Mouse (Mus musculus) midbrain, embryonic 10.5 days (tissue): ENCODE measurements around the gene A230072I06Rik. TPM values are rescaled to one million over a fixed set of nuclear protein-coding genes. Genes with fewer than 3 reads are reported as not detected.
A peak's percentile ranks its signal among the peaks of the same experiment; 100 is the strongest.

Experiments used
- DNase-seq: peaks from one replicate; pipeline ENCODE4 v3.0.0-alpha.2; 2017; ENCODE audit warnings: low spot score
- H3K27ac ChIP-seq: fragments of 300-500 bp; sonication (generic); replicated peaks from 2 replicates; pipeline ENCODE4 v1.5.1; 2016; ENCODE audit warnings: mild to moderate bottlenecking
- H3K27me3 ChIP-seq: fragments of 300-500 bp; sonication (generic); 2 replicates; pipeline ENCODE4 v1.6.1; 2016; ENCODE audit warnings: low read depth, mild to moderate bottlenecking; ENCODE audit not compliant: poor library complexity, severe bottlenecking
- H3K36me3 ChIP-seq: fragments of 300-500 bp; sonication (generic); 2 replicates; pipeline ENCODE4 v1.6.1; 2016; ENCODE audit warnings: mild to moderate bottlenecking, moderate library complexity
- H3K4me1 ChIP-seq: fragments of 300-500 bp; sonication (generic); 2 replicates; pipeline ENCODE4 v1.6.1; 2016
- H3K4me3 ChIP-seq: fragments of 300-500 bp; sonication (generic); 2 replicates; pipeline ENCODE4 v1.5.1; 2016; ENCODE audit warnings: mild to moderate bottlenecking, moderate library complexity
- H3K9me3 ChIP-seq: fragments of 300-500 bp; sonication (generic); replicated peaks from 2 replicates; pipeline ENCODE4 v1.6.1; 2016; ENCODE audit warnings: mild to moderate bottlenecking
- WGBS: fragments of 180-500 bp; shearing (Covaris S2); methylation state at CpG from one replicate; pipeline ENCODE4 v1.1.7; 2016; 5-methylcytosine and 5-hydroxymethylcytosine counted together
- polyA plus RNA-seq: library from polyadenylated mRNA; unstranded; fragments of >200 nt; fragmentation: Nextera tagmentation; extraction: Ambion mirVana; gene quantifications from 2 replicates; pipeline ENCODE4 v1.2.1, GENCODE M21; 2016

Gene A230072I06Rik
- polyA plus RNA-seq, 1 experiment from 2014 or later = not detected

DNA sequence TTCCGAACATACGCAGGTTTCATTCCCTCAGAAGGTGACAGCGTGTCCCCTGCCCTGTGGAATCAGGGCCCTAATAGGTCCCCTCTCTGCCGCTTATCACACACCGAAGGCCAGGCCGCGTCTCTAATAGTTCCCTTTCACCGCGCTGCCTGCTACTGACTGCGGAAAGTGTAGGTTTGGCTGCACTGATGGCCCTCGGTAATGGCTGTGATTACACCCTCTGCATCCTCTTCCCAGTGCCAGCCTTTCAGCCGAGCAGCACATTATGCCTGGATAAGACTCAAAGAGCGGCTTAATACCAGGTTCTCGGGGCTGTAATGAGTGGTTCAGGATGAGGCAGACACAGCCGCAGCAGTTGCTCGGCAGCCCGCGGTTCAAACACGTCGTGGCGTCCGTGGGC lies 3.5 kb downstream of the A230072I06Rik start:
- no peak overlapping the region for H3K4me3 ChIP-seq
- no peaks in the 10 kb centered on the region for H3K36me3 ChIP-seq
- H3K4me1 ChIP-seq = peaks cover 6% of the 10 kb centered on the region
- H3K9me3 ChIP-seq = no peaks in the 10 kb centered on the region
- DNase-seq = no peak
- peaks cover 53% of the 10 kb centered on the region for H3K27me3 ChIP-seq
- H3K27ac ChIP-seq = no peak overlapping the region
- WGBS = 85% methylated on average over 22 of the region's 22 CpGs

GRCm38 (mm10) chr8:12290551-12290950 lies 11.9 kb downstream of the A230072I06Rik start:
- H3K36me3 ChIP-seq = no peaks in the 10 kb centered on the region
- no peak overlapping the region for H3K27ac ChIP-seq
- no peak overlapping the region for H3K4me3 ChIP-seq
- H3K9me3 ChIP-seq = no peaks in the 10 kb centered on the region; the same call in 1 of the 2 replicates
- H3K27me3 ChIP-seq = peaks cover 26% of the 10 kb centered on the region
- peaks cover 10% of the 10 kb centered on the region for H3K4me1 ChIP-seq
- no peak for DNase-seq

- H3K4me1 ChIP-seq = peaks cover 26% of the 10 kb centered on the region
- 87% methylated on average over 10 of the region's 10 CpGs for WGBS
- DNase-seq = no peak
- no peak overlapping the region for H3K4me3 ChIP-seq
- no peaks in the 10 kb centered on the region; the same call in 1 of the 2 replicates for H3K9me3 ChIP-seq
- H3K27me3 ChIP-seq = peaks cover 67% of the 10 kb centered on the region
- H3K27ac ChIP-seq = no peak overlapping the region
- no peaks in the 10 kb centered on the region for H3K36me3 ChIP-seq
Observed at GRCm38 (mm10) chr8:12298326-12298950, 19.8 kb downstream of the A230072I06Rik start.

DNA sequence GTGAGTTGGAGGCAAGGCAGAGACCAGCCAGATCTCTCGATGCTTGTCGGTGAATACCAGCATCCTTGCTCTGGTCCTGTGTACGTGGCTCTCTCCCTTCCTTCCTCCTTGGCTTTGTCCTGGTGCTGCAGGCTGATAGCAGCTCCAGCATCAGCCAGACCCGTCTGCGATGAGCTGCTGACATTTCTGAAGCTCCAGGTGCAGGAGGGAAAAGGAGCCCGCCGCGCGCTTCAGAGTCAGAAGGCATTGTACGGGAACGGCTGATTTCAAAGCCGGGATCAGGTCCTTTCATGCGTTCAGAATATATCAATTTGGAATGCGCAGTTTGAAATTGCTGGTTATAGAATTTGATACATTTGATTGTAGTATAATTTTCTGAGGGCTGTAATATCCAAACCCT lies 23.4 kb downstream of the A230072I06Rik start:
- H3K4me3 ChIP-seq = no peak overlapping the region
- DNase-seq = no peak
- no peak overlapping the region for H3K27ac ChIP-seq
- H3K27me3 ChIP-seq = peaks cover 78% of the 10 kb centered on the region
- WGBS = 72% methylated on average over 14 of the region's 14 CpGs
- H3K4me1 ChIP-seq = peaks cover 21% of the 10 kb centered on the region
- H3K36me3 ChIP-seq = no peaks in the 10 kb centered on the region
- no peaks in the 10 kb centered on the region; the same call in 1 of the 2 replicates for H3K9me3 ChIP-seq

DNA sequence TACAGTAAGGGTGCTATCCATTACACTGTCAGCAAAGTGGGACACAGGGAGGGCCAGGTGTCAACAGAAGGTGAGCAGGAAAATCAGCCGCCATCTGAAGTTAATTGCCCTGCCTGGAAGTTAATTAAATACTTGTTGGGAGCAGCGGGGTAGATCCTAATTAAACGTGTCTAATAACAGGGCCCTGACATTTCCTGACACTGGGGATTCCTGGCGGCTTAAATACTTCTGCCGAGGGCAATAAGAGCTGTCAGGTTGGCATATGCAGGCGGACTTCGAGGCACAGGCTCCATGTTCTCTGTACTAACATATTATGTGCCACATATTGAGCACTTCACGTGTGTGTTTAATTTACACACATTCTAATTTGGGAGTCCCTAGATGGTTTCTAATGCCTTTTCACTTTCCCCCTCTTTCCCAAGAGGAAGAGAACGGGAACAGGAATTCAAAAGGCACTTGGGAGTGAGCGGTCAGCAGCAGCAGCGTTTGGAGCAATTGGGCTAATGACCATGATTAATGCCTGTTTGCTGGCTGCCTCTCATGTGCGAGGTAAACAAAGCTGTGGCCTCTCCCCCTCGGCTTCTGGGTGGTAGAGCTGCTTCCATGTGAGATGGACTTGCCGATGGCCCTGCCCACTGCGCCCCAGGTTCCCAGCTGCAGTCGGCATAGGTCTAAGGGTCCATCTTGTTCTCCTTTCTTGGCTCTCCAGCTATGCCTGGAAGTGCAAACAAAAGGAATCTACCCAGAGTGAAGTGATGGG lies 34.5 kb downstream of the A230072I06Rik start:
- Histone ChIP-seq H3K4me1 (peaks cover 19% of the 10 kb centered on the region), H3K27me3 (peaks cover 99% of the 10 kb centered on the region), H3K27ac (no peak overlapping the region), H3K4me3 (no peak overlapping the region), H3K9me3 (0 out of 2 replicates have a peak, but pooled peaks cover 5% of the 10 kb centered on the region), H3K36me3 (no peaks in the 10 kb centered on the region)
- DNase-seq = no peak
- 68% methylated on average over 16 of the region's 16 CpGs for WGBS

- Histone ChIP-seq H3K27me3 (peaks cover 99% of the 10 kb centered on the region), H3K27ac (no peak overlapping the region), H3K4me3 (no peak overlapping the region), H3K4me1 (peaks cover 19% of the 10 kb centered on the region), H3K9me3 (no peaks in the 10 kb centered on the region), H3K36me3 (no peaks in the 10 kb centered on the region)
- 39% methylated on average over 11 of the region's 11 CpGs for WGBS
- DNase-seq = no peak
Observed at GRCm38 (mm10) chr8:12314258-12314657, 35.6 kb downstream of the A230072I06Rik start.

DNA sequence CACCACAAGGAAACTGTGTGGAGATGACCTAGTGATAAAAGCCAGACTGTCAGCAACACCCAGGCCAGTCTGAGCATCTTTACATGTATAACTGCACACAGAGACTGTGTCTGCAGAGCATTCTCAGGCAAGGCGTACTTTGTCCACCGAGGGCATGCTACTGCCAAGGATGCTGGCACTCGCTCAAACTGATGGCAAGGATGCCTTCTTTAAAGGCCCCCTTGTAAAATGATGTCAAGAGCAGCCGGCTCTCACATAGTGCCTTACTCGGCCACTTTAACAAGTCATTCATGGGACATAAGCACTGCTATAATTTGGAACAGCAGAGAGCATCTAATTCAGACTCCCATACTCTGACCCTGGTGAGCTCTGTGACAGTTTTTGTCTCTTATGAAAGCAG lies 36.6 kb downstream of the A230072I06Rik start:
- Histone ChIP-seq H3K27me3 (peaks cover 100% of the 10 kb centered on the region), H3K9me3 (no peaks in the 10 kb centered on the region), H3K36me3 (no peaks in the 10 kb centered on the region), H3K4me1 (peaks cover 19% of the 10 kb centered on the region), H3K27ac (no peak overlapping the region), H3K4me3 (no peak overlapping the region)
- 71% methylated on average over 5 of the region's 5 CpGs for WGBS
- DNase-seq = no peak

GRCm38 (mm10) chr8:12319755-12320455 lies 41.3 kb downstream of the A230072I06Rik start:
- no peaks in the 10 kb centered on the region for H3K36me3 ChIP-seq
- H3K27me3 ChIP-seq = peaks cover 100% of the 10 kb centered on the region
- H3K9me3 ChIP-seq = no peaks in the 10 kb centered on the region
- WGBS = 83% methylated on average over 11 of the region's 11 CpGs
- H3K27ac ChIP-seq = no peak overlapping the region
- DNase-seq = no peak
- H3K4me3 ChIP-seq = no peak overlapping the region
- peaks cover 25% of the 10 kb centered on the region for H3K4me1 ChIP-seq

DNA sequence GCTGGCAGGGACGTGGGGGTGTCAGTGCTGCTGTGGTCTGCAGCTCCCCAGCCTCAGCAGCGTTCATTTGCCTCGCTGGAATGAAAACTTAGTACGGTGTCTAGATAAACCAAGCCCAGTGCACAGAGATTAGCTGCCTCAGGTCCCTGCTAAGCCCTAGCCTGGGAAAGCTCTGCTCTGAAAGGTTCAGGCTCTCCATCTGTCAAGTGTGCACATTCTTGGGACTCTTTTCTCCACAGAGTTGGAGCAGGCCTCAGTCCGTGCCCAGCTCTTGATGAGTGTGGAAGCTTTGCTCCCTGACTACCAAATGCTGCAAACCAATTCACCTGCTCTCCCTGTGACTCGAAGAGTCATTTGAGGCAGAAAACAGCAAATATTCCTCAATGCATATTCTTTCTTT lies 43.5 kb downstream of the A230072I06Rik start:
- Histone ChIP-seq H3K4me1 (peaks cover 34% of the 10 kb centered on the region), H3K4me3 (no peak overlapping the region), H3K36me3 (no peaks in the 10 kb centered on the region), H3K9me3 (no peaks in the 10 kb centered on the region), H3K27ac (no peak overlapping the region), H3K27me3 (peaks cover 100% of the 10 kb centered on the region)
- 77% methylated on average over 6 of the region's 6 CpGs for WGBS
- no peak for DNase-seq

DNA sequence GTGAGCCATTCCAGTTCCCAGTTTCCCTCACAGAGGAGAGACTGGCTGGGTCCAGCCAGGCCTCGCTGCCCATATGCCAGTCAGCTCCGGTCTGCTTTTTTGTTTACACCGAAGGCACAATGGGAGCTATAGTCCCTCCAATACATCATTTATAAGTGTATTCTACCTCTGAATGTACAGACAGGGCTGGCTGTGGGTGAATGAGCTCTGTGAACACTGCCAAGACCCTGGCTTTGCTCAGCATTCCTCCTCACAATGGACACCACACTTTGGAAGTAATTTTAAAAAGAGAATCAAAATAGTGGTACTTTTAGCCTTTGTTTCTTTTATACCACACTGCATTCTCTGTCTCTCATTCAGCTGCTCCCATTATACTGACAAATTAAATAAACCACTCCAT lies 44.6 kb downstream of the A230072I06Rik start:
- Histone ChIP-seq H3K9me3 (no peaks in the 10 kb centered on the region), H3K27ac (no peak overlapping the region), H3K27me3 (peaks cover 100% of the 10 kb centered on the region), H3K4me1 (peaks cover 46% of the 10 kb centered on the region), H3K36me3 (no peaks in the 10 kb centered on the region), H3K4me3 (no peak overlapping the region)
- WGBS = 74% methylated on average over 3 of the region's 3 CpGs
- DNase-seq = no peak

GRCm38 (mm10) chr8:12324561-12324960 lies 45.9 kb downstream of the A230072I06Rik start:
- WGBS = 38% methylated on average over 10 of the region's 10 CpGs
- peaks cover 50% of the 10 kb centered on the region for H3K4me1 ChIP-seq
- 0 out of 2 replicates have a peak overlapping the region, but pooled peaks have one; percentile 21 for H3K4me3 ChIP-seq
- no peak overlapping the region for H3K27ac ChIP-seq
- no peaks in the 10 kb centered on the region for H3K36me3 ChIP-seq
- peaks cover 100% of the 10 kb centered on the region for H3K27me3 ChIP-seq
- no peaks in the 10 kb centered on the region for H3K9me3 ChIP-seq
- DNase-seq = no peak

DNA sequence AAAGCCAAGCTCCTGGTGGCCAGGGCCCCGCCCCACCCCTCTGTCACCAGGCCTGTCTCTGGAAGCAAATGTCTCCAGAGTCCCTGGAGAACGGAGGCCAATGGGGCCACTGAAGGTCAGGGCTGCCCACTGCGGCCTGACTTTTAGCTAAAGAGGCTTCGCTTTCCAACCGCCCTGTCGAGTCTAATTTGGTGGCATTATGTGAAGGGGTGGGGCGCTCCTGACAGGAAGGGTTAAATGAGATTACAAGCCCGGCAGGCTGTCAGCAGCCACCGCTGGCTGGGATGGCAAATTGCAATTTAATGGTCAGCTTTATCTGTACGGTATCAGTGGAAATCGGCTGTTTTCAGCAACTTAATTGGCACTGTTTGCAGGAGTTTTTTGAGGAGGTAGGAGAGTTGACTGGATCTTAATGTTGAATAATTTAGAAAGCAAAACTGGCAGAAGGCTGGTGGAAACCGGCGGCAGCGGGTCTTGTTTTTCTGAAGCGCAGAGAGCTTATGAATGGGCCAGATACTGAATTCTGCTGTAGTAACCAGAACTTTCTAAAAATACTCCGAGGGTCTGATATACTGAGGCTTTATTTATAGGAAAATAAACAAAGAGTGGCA lies 46.5 kb downstream of the A230072I06Rik start:
- peaks cover 55% of the 10 kb centered on the region for H3K4me1 ChIP-seq
- no peak overlapping the region for H3K27ac ChIP-seq
- H3K4me3 ChIP-seq = 0 out of 2 replicates have a peak overlapping the region, but pooled peaks have one; percentile 21

More for the DNA sequence above, 46.5 kb downstream of the A230072I06Rik start:
- Histone ChIP-seq H3K36me3 (no peaks in the 10 kb centered on the region), H3K9me3 (no peaks in the 10 kb centered on the region), H3K27me3 (peaks cover 100% of the 10 kb centered on the region)
- peak; percentile 77 for DNase-seq
- WGBS = 21% methylated on average over 16 of the region's 16 CpGs
